Mouse (Mus musculus): Measurements from ENCODE around the gene Pcnx3.

- TF ChIP-seq CTCF (IDR thresholded peaks at IDR 0.05; ENCODE audit: borderline replicate concordance, extremely low read depth, insufficient read depth, insufficient read length) (no peak), POLR2A (IDR thresholded peaks at IDR 0.05; ENCODE audit: borderline replicate concordance, extremely low read depth, insufficient read depth, insufficient read length, poor library complexity, severe bottlenecking) (no peak)
Measured at GRCm38 (mm10) chr19:5665465-5665864, 23.2 kb downstream of the Pcnx3 start.
